Comparison of ENCODE assay signal across 26 mouse cellular contexts in the genomic region with DNA sequence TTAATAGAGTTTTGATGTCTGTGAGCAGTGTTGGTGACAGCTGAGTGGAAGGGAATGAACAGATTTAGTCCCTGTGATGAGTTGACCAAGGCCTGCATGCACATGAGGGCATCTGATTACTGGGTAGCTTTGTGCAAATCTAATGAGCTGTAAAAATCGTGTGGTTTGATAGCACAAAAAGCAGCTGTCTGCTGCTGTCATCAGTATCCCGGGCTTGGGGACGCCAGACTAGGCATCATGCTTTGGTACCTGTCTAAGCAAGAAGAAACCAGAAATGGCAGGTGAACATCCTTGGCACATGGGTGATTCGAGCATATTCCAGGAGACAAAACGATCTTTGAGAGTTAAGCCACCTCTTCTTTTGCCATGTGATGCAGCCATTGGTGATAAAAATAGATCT. TPM values are rescaled to one million over a fixed set of nuclear protein-coding genes. Genes with fewer than 3 reads are reported as not detected.
A peak's percentile ranks its signal among the peaks of the same experiment; 100 is the strongest.
DNase-seq lines count a peak whose midpoint lies in the region; ATAC-seq and TF ChIP-seq lines count a peak whose summit lies in the region.
"Had no signal": no experiment of that assay in that cellular context is flagged by ENCODE, and none has a peak within 500 bp of the region (broad histone marks: within the 10 kb centered on the region; RNA-seq: fewer than 3 reads in every experiment).

No protein-coding gene starts in this region.

- H3K27me3 ChIP-seq in hindbrain, embryonic 10.5 days (ENCODE audit: insufficient read depth, poor library complexity, severe bottlenecking) = peaks cover 97% of the 10 kb centered on the region
- H3K27me3 ChIP-seq in hindbrain, embryonic 12.5 days = peaks cover 85% of the 10 kb centered on the region
- H3K27me3 ChIP-seq in myocyte (ENCODE audit: control insufficient read depth, insufficient read depth, insufficient read length) = no peaks in the 10 kb centered on the region
- no peaks in the 10 kb centered on the region for H3K27me3 ChIP-seq in kidney, embryonic 15.5 days
- H3K27me3 ChIP-seq: embryonic facial prominence, embryonic 15.5 days; heart, embryonic 15.5 days; limb, embryonic 15.5 days; lung, embryonic 15.5 days had no signal

- peak overlapping the region; percentile 69; the same call in 1 of the 2 replicates for H3K27ac ChIP-seq in hindbrain, embryonic 10.5 days
- no peak overlapping the region for H3K27ac ChIP-seq in hindbrain, embryonic 12.5 days
- no peak overlapping the region for H3K27ac ChIP-seq in kidney, embryonic 15.5 days
- H3K27ac ChIP-seq: embryonic facial prominence, embryonic 15.5 days; heart, embryonic 15.5 days; kidney, postnatal 0 days; limb, embryonic 15.5 days; liver, embryonic 14.5 days; lung, embryonic 15.5 days; neural tube, embryonic 15.5 days; stomach, postnatal 0 days had no signal

- 43% methylated on average over 5 of the region's 5 CpGs for WGBS in hindbrain, embryonic 10.5 days
- WGBS in hindbrain, embryonic 12.5 days = 28% methylated on average over 5 of the region's 5 CpGs
- 44% methylated on average over 5 of the region's 5 CpGs for WGBS in kidney, embryonic 15.5 days

- no peak overlapping the region for H3K4me3 ChIP-seq in hindbrain, embryonic 10.5 days
- no peak overlapping the region for H3K4me3 ChIP-seq in hindbrain, embryonic 12.5 days
- no peak overlapping the region for H3K4me3 ChIP-seq in myocyte
- H3K4me3 ChIP-seq in kidney, embryonic 15.5 days (replicated peaks) = no peak overlapping the region
- H3K4me3 ChIP-seq: embryonic facial prominence, embryonic 15.5 days; heart, embryonic 15.5 days; limb, embryonic 15.5 days; lung, embryonic 15.5 days; neural tube, embryonic 15.5 days had no signal

- H3K79me2 ChIP-seq in myocyte (ENCODE audit: control insufficient read depth, insufficient read depth) = no peaks in the 10 kb centered on the region

- no peak for ATAC-seq in hindbrain, embryonic 12.5 days (ENCODE audit: low FRiP score)
- ATAC-seq in kidney, embryonic 15.5 days (replicated peaks; ENCODE audit: low FRiP score) = no peak

- no peaks in the 10 kb centered on the region for H3K9me3 ChIP-seq in hindbrain, embryonic 10.5 days
- H3K9me3 ChIP-seq in hindbrain, embryonic 12.5 days (replicated peaks) = no peaks in the 10 kb centered on the region
- no peaks in the 10 kb centered on the region for H3K9me3 ChIP-seq in kidney, embryonic 15.5 days (replicated peaks)
- H3K9me3 ChIP-seq: embryonic facial prominence, embryonic 15.5 days; heart, embryonic 15.5 days; limb, embryonic 15.5 days; lung, embryonic 15.5 days; neural tube, embryonic 15.5 days had no signal

- DNase-seq in embryo, embryonic 10.5 days (ENCODE audit: low spot score) = peak; percentile 57
- DNase-seq in embryo, embryonic 9.5 days (ENCODE audit: extremely low spot score) = no peak
- no peak for DNase-seq in hindbrain, embryonic 10.5 days (ENCODE audit: low spot score)
- peak; percentile 37 for DNase-seq in brain, adult 2 months (ENCODE audit: low read depth, low spot score)
- DNase-seq in testis, postnatal 14 days (ENCODE audit: low spot score) = no peak
- DNase-seq: adrenal gland, postnatal 25 days; cerebellum, adult 11 months; cerebellum, adult 9-11 months; heart, postnatal 36 days; kidney, adult 18-20 months; left cerebral cortex, postnatal 4 days; lung, postnatal 4 days; right cerebral cortex, postnatal 14 days had no signal

- H3ac ChIP-seq in myocyte (ENCODE audit: control insufficient read depth, insufficient read length) = no peak overlapping the region

- no peak overlapping the region for H3K9ac ChIP-seq in hindbrain, embryonic 12.5 days
- H3K9ac ChIP-seq in kidney, embryonic 15.5 days = no peak overlapping the region
- H3K9ac ChIP-seq: embryonic facial prominence, embryonic 15.5 days; heart, embryonic 15.5 days; limb, embryonic 15.5 days; liver, embryonic 14.5 days; lung, embryonic 15.5 days; neural tube, embryonic 15.5 days had no signal

- TF ChIP-seq POLR2A in myocyte (IDR thresholded peaks at IDR 0.05; ENCODE audit: insufficient read length, low read depth) = no peak

- no peak overlapping the region for H3K4me2 ChIP-seq in hindbrain, embryonic 12.5 days (replicated peaks)
- peak overlapping the region; percentile 2 for H3K4me2 ChIP-seq in myocyte (ENCODE audit: low read depth)
- H3K4me2 ChIP-seq in kidney, embryonic 15.5 days = no peak overlapping the region
- H3K4me2 ChIP-seq: embryonic facial prominence, embryonic 15.5 days; heart, embryonic 15.5 days; limb, embryonic 15.5 days; lung, embryonic 15.5 days; neural tube, embryonic 15.5 days had no signal

- H3K4me1 ChIP-seq in hindbrain, embryonic 10.5 days (replicated peaks) = peaks cover 47% of the 10 kb centered on the region
- peaks cover 14% of the 10 kb centered on the region for H3K4me1 ChIP-seq in hindbrain, embryonic 12.5 days
- H3K4me1 ChIP-seq in kidney, embryonic 15.5 days = 0 out of 2 replicates have a peak, but pooled peaks cover 7% of the 10 kb centered on the region
- H3K4me1 ChIP-seq: embryonic facial prominence, embryonic 15.5 days; heart, embryonic 15.5 days; limb, embryonic 15.5 days; lung, embryonic 15.5 days had no signal

- H3K36me3 ChIP-seq in hindbrain, embryonic 10.5 days = 0 out of 2 replicates have a peak, but pooled peaks cover 2% of the 10 kb centered on the region
- no peaks in the 10 kb centered on the region for H3K36me3 ChIP-seq in hindbrain, embryonic 12.5 days
- H3K36me3 ChIP-seq in myocyte (ENCODE audit: control insufficient read depth, insufficient read depth) = no peaks in the 10 kb centered on the region
- H3K36me3 ChIP-seq in kidney, embryonic 15.5 days = peaks cover 11% of the 10 kb centered on the region
- H3K36me3 ChIP-seq: neural tube, embryonic 15.5 days had no signal

TF ChIP-seq in myocyte, 11 proteins besides CTCF, POLR2A, EP300 and RAD21:
- no peak for TF ChIP-seq MYOG (IDR thresholded peaks at IDR 0.05; ENCODE audit: control insufficient read depth in 1 of 3, insufficient read depth in 1 of 3, insufficient read length in 2 of 3, low read depth in 2 of 3)
- TF ChIP-seq MYOD1 (IDR thresholded peaks at IDR 0.05; ENCODE audit: control insufficient read depth in 1 of 3, insufficient read length in 2 of 3, low read depth in 2 of 3) = peak in 2 of 3 experiments; percentile 50 to 84

RNA-seq across cellular contexts. Expression of gene Nkx6-2, which starts 26.3 kb away (rescaled TPM):
- 35.8 and 36.0 TPM in 2 replicates for polyA plus RNA-seq in hindbrain, embryonic 10.5 days (2016; fragmentation: Nextera tagmentation; extraction: Ambion mirVana)
- polyA plus RNA-seq in hindbrain, embryonic 12.5 days (2016; fragmentation: Nextera tagmentation; extraction: Ambion mirVana) = 17.9 and 19.1 TPM in 2 replicates
- polyA plus RNA-seq in myocyte (2012; fragmentation: generic; extraction: Trizol) = not detected
- polyA plus RNA-seq in kidney, embryonic 15.5 days (2015; fragmentation: Nextera tagmentation; extraction: Ambion mirVana) = not detected in 2 replicates
- polyA plus RNA-seq: embryonic facial prominence, embryonic 15.5 days; gonadal fat pad, adult 2 months; large intestine, adult 2 months; liver, embryonic 14.5 days had no signal

Comparison
In these comparisons a context has a peak if more than half of its experiments do, and no peak if none do; other contexts are left out.
1. DNase-seq: peak in embryo, embryonic 10.5 days (single experiment) and brain, adult 2 months (single experiment); none in embryo, embryonic 9.5 days (single experiment), hindbrain, embryonic 10.5 days (single experiment) and testis, postnatal 14 days (single experiment).
2. RNA of gene Nkx6-2, which starts 26.3 kb away (polyA plus RNA-seq): 35.8 to 36.0 TPM in hindbrain, embryonic 10.5 days and 17.9 to 19.1 TPM in hindbrain, embryonic 12.5 days; not detected in kidney, embryonic 15.5 days and not detected in myocyte (single experiment); every median in the first group is over 10 times any median in the second.